Mouse (Mus musculus): ENCODE data around the gene Ndufs3.

GRCm38 (mm10) chr2:90904076-90904855 is at the start of gene Ndufs3, which contains the start of gene Kbtbd4:
- TF ChIP-seq MAFK (IDR thresholded peaks at IDR 0.05; ENCODE audit: insufficient replicate concordance, low read length) (no peak), POLR2AphosphoS2 (IDR thresholded peaks at IDR 0.05; ENCODE audit: low read depth, low read length) (0 out of 2 replicates have a peak, but pooled peaks have one; percentile 73), TCF12 (IDR thresholded peaks at IDR 0.05; ENCODE audit: low read depth, low read length) (peak; percentile 92), ELF1 (IDR thresholded peaks at IDR 0.05; ENCODE audit: low read depth, low read length) (peak; percentile 84), CTCF (conservative IDR thresholded peaks at IDR 0.05 in 1 of 2, IDR thresholded peaks at IDR 0.05 in 1 of 2; ENCODE audit: low read depth in 2 of 2, low read length in 2 of 2) (no peak)
